Mouse (Mus musculus): ENCODE data around the gene Fam174b.

Fam174b gene

DNA sequence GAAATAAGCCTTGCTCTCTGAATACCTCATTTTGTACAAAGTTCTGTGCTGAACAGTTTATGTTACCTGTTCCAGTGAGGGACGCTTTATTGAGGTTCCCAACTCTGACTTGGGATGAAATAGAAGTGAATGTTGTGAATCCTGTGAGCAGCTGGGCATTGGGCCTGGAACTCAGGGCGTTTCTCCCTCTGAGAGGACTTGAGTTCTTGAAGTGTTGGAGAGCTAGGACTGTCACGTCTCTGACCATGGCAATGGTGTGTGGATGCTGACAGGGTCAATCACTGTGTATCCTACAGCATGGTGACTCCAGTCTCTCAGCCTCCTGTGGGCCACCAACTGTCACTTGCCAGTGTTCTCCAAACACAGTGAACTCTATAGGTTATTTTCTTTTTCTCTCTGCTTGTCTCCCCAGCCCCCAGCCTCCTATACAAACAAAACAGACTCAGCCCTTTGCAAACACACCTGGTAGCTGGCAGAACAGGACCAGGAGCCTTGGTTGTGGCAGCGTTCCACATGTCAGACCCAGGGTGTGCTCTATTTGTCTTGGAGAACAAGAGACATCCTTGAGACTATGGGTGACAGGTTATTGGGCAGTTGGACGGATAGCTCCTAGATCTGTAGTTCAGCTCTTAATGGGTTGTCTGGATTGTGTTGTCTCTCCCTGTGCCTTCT lies 8.5 kb downstream of the Fam174b start:
- in situ Hi-C loops (cut with MboI; ENCODE audit: unreplicated experiment in 2 of 2) = no loop called here

DNA sequence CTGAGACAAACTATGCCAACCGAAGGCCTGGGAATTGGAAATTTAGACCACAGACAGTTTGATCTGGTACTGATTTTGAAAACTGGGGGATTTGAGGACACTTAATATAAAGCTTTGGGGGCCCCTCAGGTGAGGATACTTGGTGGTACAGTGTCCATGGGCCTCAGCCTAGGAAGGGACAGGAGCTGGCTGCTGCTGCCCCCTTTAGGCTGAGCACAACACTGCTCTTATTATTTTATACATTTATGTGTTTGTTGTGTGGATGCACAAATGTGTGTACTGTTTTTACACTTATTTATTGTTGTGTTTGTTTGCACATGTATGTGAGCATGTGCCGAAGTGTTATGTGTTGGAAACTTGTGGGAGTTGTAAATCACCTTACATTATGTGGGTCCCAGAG lies 9.2 kb downstream of the Fam174b start:
- in situ Hi-C loops (cut with MboI; ENCODE audit: unreplicated experiment in 2 of 2) = no loop called here

DNA sequence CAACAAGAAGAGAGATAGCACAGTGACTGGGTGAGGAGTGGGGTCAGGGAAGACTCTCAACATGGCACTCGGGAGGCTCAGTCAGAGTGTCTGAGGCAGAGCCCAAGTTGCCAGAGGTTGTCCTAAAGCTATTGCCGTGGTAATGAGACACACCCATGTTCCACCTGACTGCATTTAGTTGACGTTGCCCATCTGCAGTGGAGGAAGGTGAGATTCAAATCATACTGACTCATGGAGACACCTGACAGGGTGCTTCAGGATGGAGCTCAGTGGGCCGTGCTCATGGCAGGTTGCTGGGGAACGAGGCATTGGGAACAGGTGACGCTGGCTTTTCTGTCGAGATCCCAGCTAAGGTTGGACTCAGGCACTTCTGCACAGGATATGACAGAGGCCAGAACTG lies 9.9 kb downstream of the Fam174b start:
- in situ Hi-C loops (cut with MboI; ENCODE audit: unreplicated experiment in 2 of 2) = no loop called here

DNA sequence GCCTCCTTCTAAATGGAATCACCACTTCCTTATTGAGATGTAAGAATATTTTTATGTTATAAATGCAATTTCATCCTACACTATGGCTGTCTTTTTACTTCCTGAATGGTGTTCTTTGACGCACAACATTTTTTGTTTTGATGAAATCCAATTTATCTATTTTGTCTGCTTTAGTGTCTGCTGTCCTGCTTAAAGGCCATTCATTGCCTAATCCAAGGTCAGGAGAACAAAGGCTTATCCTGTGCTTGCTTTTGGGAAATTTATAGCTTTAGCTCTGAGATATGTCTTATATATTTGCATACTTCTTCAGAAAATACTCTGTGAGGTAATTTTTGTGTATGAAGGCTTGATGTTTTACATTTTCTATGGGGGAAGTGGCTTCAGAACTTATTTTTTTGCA lies 13.5 kb downstream of the Fam174b start:
- in situ Hi-C loops (cut with MboI; ENCODE audit: unreplicated experiment in 2 of 2) = no loop called here

DNA sequence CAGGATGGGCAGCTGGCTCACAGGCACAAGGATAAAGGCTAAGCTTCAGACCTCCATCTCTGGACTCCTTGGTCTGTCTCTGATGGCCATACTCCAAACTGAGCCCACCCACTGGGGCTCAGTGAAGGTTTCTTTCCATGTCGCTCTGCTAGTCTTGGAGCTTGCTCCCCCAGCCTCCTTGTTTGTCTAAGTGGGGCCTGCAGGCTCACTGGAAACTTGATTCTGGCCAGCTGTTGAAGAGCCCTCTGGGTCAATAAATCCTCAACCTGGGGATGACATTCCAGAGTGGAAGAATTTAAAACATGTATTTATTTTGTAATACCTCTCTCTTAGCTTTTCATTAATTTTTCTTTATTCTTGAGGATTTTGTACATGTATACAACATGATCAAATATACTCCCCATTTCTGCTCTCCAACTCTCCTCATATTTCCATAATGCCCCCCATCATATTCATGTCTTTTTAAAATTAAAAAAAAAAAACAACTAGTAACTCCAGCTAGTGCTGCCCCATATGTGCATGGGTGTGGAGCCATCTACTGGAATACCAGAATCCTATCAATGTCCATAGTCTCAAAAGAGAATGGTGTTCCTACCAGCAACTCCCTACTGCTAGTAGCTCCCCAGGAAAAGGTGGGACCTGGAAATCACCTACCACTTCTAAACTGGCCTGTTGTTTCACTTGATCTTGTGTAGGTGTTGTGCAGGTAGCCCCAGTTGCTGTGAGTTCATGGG lies 15.4 kb downstream of the Fam174b start:
- in situ Hi-C loops (cut with MboI; ENCODE audit: unreplicated experiment in 2 of 2) = no loop called here

DNA sequence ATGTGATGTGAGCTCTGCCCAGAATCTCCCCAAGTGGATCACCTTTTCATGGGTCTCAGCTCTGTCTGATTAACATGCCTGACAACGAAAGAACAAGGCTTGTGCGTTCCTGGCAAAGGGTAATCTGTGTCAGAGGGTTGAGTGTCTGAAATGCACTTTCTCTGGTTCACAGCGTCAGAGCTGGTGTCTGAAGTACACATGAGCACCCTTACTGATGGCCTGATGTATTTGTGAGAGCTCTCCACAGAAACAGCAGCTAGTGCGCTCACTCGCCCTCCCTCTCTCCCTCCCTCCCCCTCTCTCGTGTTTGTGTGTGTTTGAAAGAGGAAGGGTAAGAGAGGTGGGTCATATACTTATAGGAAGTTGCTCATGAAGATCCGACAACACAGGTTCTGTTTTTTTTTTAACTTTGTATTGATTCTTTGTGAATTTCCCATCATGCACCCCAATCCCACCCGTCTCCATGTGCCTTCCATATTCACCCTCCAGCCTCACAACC lies 21.6 kb downstream of the Fam174b start:
- in situ Hi-C loops (cut with MboI; ENCODE audit: unreplicated experiment in 2 of 2) = no loop called here

DNA sequence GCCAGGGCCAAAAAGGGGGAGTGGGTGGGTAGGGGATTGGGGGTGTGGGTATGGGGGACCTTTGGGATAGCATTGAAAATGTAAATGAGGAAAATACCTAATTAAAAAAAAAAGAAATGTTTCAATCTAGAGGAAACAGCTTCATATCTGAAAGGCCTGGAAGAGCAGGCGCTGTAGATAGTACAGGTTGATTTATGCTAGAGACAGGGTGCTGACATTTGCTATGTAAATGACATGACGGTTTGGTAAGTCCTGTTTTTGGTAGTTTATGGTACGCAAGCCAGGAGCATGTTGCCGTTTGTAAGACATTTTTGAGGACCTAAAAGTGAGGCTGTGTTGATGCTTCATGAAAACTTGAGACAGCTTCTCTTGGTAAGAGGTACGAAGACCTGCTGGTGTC lies 24.6 kb downstream of the Fam174b start:
- in situ Hi-C loops (cut with MboI; ENCODE audit: unreplicated experiment in 2 of 2) = no loop called here

DNA sequence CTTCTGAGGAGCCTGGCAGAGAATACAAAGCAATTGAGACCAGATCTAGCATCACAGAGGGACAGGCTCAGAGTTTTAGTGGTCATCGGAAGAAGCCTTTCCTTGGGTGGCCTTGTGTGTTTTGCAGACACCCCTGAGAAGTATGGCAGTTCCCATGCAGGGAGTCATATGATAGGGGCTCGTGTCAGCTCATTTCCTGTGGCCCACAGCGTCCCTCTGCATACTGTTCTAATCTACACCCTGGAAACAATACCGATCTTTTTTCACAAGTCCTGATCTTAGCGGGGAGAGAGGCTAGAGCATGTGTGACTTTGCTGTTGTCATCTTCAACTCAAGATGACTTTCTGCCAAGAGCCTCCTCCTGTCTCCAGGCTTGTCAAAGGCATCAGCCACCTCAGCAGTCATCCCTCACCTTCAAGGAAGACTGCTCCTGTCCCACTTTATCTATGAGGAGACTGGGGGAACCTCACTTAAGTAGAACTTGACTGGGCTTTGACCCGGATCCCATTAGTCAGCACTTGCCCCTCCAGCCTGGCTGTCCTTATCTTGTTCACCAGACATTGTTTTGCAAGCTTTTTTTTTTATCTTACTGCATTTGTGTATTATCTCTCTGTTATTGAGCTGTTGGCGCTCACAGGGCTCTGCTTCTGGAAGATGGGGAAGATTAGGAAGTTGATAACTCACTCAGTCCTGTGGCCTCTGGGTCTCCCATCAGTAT lies 25.2 kb downstream of the Fam174b start:
- in situ Hi-C loops (cut with MboI; ENCODE audit: unreplicated experiment in 2 of 2) = no loop called here

DNA sequence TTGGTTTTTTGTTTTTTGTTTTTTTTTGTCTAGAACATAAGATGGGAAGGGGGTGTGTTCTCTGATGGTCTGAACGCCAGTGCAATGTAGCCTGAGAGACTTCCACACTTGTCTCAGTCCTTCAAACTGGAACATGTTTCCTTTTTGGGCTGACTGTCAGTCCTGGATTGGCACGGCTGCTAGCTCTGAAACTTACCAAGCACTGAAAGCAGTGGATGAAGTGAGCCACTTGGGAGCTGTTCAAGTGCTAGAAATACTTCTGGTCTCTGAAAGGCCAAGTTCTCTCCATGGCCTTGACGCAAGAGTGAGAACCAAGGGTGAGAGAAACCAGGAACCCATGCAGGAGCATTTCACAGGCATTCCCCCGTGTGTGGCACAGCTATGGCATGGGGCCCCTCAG lies 29.1 kb downstream of the Fam174b start:
- in situ Hi-C loops (cut with MboI; ENCODE audit: unreplicated experiment in 2 of 2) = no loop called here

DNA sequence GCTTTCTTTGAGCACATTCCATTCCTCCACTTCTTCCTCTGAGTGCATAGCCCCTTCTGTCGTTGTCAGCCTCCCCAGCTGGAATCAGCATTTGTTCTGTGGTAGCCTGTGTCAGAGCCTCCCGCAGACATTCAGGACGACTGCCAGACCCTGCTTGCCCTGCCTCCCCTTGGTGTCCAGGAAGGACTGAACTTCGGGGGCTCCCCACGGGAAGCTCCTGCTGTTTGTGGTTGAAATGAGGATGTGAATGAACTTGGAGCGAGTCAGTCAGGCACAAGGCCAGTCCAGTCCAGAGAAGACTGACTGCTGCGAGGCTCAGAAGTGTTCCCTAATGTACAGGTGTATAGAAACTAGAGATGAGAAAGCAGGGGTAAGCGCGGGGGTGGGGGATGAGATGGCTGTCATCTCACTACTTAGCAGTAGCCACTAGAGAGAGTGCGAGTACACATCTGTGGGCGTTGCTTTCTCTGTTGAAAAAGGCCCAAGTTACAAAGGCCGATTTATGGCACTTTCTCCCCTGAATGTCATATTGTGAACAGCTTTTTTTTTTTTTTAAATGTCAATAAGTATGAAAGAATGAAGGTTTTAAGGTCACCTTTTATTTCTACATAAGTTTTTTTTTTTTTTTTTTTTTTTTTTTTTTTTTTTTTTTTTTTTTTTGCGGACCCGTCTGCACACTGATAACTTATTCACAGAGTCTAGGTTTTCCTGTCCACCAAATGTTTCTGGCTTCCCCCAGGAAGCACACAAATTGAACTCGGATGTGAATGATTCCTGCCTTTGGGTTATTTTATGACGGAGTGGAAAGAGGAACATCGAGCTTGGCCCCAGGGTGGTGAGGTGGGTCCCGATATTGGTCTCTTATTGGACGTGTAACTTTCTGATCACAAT lies 31.5 kb downstream of the Fam174b start:
- in situ Hi-C loops (cut with MboI; ENCODE audit: unreplicated experiment in 2 of 2) = no loop called here

DNA sequence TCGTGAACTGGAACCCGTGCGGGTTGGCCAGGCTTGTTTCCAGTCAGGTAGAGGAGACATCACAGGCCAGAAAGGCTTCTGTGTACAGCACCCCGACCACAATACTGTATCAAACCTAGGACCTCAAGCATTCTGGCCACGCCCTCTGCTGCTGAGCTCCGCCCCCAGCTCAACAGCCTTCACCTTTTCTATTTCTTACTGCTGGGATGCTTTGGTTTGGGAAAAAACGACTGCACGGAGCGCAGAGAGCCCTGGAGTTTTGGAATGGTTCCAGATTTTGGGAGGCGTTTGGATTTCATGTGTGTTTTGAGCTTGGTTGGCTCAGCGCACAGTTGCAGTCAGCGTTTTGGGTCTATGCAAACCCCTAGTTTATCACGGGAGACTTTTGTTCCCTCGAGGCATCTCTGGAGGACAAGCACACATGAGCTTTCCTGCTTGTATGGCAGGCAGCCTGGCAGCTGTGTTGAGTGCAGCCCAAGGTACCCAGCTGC lies 32.2 kb downstream of the Fam174b start:
- in situ Hi-C loops (cut with MboI; ENCODE audit: unreplicated experiment in 2 of 2) = no loop called here

DNA sequence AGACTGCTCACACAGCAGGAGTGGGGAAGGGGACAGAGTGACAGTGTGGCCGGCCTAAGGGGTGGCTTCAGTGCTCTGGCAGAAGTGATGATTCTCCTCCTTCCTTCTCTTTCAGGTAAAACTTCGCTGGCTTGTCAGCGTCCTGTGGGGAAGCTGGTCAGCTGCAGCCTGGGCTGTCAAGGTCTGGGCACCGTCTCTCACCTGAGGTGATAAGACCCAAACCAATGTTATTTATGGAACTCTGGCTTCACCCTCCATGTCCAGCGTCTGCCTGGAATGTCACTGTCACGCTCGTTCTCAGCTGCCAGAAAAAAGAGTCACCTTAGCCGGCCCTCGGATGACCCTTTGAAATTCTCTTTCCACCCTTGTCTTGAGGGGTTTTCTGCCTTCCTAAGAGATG lies 34.7 kb downstream of the Fam174b start:
- in situ Hi-C loops (cut with MboI; ENCODE audit: unreplicated experiment in 2 of 2) = no loop called here

DNA sequence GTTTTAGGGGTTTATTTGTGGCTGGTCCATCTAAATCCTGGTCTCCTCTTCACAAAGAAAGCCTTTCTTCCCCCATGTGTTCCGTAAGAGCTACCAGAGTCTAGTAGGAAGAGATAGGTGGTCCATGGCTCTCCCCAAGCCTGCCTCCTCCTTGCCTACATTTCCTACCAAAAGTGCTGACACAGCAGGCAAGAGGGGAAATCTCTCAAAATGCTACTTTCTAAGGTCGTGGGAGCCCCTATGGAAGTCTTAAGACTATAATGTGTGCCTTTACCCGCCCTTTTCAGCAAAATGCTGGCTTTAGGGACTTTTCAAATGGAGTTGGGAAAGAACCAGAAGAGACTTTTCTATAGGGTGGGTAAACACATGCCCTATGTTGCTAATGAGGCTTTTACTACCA lies 37.7 kb downstream of the Fam174b start:
- in situ Hi-C loops (cut with MboI; ENCODE audit: unreplicated experiment in 2 of 2) = no loop called here

DNA sequence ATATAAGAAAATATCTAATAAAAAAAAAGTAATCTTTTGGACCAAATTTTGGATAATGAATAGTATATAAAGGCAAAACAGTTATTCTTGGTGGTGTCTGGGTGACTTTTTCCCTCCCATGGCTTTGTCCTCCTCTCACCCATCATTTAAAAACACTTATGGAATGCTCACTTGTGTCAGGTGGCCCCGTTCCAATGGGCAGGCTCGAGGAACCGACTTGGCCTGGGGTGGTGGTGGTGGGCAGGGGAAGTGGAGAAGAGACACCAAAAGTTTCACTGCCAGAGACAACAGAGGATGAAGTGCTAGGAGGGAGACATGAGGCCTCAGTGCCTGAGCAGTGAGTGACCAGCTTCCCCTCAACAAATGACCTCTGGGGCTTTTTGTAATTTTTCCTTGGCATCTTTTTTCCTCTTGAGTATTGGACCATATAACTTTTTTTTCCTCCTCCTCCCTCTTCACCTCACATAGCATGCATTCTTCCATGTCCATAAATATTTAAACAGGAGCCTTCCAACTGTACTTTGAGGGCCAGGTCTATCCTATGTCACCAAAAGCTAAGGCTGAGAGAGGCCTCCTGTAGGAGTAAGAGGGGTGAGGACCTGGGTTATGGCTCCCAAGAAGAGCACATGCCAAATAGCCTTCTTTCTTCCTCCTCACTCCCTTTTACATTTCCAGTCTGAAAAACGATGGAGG lies 44.8 kb downstream of the Fam174b start:
- in situ Hi-C loops (cut with MboI; ENCODE audit: unreplicated experiment in 2 of 2) = no loop called here

DNA sequence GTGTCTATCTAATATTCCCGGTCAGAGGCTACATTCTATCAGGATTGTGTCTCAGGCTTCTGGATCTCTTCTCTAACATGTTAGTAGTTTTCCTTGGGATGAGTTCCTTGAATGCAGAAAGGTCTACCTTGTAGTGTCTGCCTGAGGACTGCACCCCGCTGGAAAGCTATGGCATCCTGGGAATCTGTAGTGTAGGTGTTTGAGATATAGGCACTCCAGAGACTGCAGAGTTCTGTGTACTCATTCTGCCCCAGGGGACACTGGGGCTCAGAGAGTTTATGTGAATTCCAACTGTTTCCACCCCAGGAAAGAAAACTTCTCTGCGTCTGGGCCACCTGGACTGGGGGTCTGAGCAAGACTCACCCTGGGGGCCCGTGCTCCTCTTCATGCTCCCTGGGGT lies 45.7 kb downstream of the Fam174b start:
- in situ Hi-C loops (cut with MboI; ENCODE audit: unreplicated experiment in 2 of 2) = no loop called here

DNA sequence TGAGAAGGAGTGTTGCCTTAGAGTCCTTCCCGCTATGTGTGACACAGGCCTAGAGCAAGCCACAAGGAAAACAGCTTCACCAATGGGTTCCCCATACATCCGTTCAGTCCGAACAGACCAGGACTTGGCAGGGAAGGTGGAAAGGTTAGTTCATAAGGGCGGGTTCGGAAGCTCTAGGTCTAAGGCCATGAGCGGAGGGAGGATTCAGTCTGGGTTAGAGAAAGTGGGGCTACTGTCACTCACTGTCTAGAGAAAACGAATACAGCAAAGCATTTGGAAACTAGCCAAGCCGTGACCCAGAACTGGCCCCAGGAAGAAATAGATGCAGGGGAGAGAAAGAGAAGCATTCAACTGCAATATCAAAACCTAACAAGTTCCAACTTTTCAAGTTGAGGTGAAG lies 47.4 kb downstream of the Fam174b start:
- in situ Hi-C loops (cut with MboI; ENCODE audit: unreplicated experiment in 2 of 2) = no loop called here

DNA sequence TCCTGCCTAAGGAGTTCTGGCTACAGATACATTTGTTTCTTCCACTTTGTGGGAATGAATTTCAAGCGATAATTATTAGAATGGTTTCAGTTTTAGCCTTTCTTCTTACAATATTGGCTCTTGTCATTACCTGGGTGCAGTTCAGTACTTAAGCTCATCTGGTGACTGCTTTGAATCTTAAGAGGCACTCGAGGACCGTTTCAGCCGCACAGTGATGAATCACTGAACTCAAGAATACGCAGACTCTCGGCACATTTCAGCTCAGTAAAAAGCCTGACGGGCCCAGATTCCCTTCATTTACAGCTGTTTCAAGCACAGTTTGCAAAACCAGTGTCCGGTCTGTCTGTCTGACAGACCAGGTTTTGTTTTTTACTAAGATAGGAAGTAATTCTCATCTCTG lies 51.0 kb downstream of the Fam174b start:
- in situ Hi-C loops (cut with MboI; ENCODE audit: unreplicated experiment in 2 of 2) = no loop called here

DNA sequence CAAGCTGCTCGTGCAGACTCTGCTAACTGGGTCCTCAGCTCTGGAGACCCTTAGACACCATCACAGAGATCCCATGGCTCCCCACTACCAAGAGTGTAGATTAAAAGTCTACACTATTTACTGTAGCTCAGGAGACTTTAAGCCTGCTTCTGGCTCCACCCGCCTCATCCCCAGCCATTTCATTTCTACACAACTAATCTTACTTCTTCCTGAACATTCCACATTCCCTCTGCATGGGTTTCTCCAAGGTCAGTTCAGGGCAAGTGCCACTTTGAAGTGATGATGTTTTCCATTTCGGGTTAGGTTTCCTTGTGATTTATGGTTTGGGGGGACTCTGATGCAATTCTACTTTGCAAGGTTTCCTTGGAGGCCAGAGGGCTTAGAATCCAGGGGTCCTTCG lies 52.1 kb downstream of the Fam174b start:
- in situ Hi-C loops (cut with MboI; ENCODE audit: unreplicated experiment in 2 of 2) = no loop called here

DNA sequence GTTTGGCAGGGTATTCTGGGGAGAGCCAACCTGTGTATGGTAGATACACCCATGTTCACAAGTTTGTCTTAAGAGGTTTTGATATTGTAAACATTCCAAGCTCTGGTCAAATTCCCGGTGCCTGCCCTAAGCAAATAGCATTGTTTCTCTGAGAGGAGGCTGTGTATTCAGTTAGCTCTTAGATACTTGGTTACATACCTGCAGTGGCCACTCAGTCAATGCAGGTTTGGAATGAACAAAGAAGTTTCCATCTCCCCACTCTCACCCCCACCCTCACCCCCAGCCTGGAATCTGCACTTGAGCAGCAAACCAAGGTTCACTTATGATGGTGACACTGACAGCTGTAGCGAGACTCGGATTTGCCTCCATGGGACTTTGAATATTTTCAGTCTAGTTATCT lies 52.5 kb downstream of the Fam174b start:
- in situ Hi-C loops (cut with MboI; ENCODE audit: unreplicated experiment in 2 of 2) = no loop called here

DNA sequence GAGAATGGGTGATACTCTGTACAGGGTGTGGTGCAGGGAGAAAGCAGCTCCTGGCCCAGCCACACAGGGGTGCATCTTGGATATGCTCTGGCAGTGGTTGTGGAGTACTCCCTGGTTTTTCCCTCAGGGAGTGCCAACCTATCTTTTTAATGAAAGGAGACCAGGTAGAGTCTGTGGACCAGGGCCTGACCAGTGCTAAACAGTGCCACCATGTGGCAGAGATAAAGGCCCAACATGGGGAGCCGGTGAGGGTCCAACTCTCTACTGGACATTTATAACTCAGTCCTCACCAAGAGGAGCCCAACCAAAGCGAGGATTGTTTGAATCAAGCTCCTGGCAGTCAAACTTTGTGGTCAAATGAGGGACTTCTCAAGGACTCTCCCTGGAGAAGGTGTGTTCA lies 69.2 kb downstream of the Fam174b start:
- in situ Hi-C loops (cut with MboI; ENCODE audit: unreplicated experiment in 2 of 2) = no loop called here
